In genomic region chr1:191317591-191318196, GRCm38 (mm10) we compare ENCODE assay signal across 8 mouse cellular contexts. TPM values are rescaled to one million over a fixed set of nuclear protein-coding genes. Genes with fewer than 3 reads are reported as not detected.
DNase-seq lines count a peak whose midpoint lies in the region; ATAC-seq and TF ChIP-seq lines count a peak whose summit lies in the region.

Gene Nenf, minus strand, starts transcription at chr1:191318194.

- peak; percentile 92 for ATAC-seq in forebrain, embryonic 11.5 days (replicated peaks; ENCODE audit: low FRiP score)
- peak; percentile 87 for ATAC-seq in heart, embryonic 14.5 days (ENCODE audit: insufficient number of reproducible peaks, insufficient read depth, low FRiP score, low read depth)
- ATAC-seq in liver, embryonic 15.5 days (ENCODE audit: insufficient read depth) = peak; percentile 99
- peak; percentile 89 for ATAC-seq in neural tube, embryonic 12.5 days (ENCODE audit: low FRiP score, low read depth)

- peak within 1 kb of the TSS; percentile 83 for H3K4me3 ChIP-seq in E14TG2a.4 (replicated peaks; ENCODE audit: low read length)
- H3K4me3 ChIP-seq in forebrain, embryonic 11.5 days (ENCODE audit: low read depth, low read length) = peak within 1 kb of the TSS; percentile 62
- H3K4me3 ChIP-seq in heart, embryonic 14.5 days (ENCODE audit: control insufficient read depth in 1 of 2, insufficient read depth in 1 of 2, low read depth in 1 of 2, low read length in 2 of 2) = peak within 1 kb of the TSS; percentile 75 to 78
- H3K4me3 ChIP-seq in liver, embryonic 15.5 days (replicated peaks) = peak within 1 kb of the TSS; percentile 86
- peak within 1 kb of the TSS; percentile 69 for H3K4me3 ChIP-seq in neural tube, embryonic 12.5 days
- H3K4me3 ChIP-seq in testis, adult 2 months (ENCODE audit: control insufficient read depth, low read depth, low read length) = peak within 1 kb of the TSS; percentile 63

- TF ChIP-seq POLR2A in testis, adult 2 months (IDR thresholded peaks at IDR 0.05; ENCODE audit: control insufficient read depth, low read depth, low read length) = 0 out of 2 replicates have a peak, but pooled peaks have one; percentile 21

- no peaks in the 10 kb centered on the region for H3K9me3 ChIP-seq in E14TG2a.4 (ENCODE audit: low read length)
- no peaks in the 10 kb centered on the region for H3K9me3 ChIP-seq in forebrain, embryonic 11.5 days (ENCODE audit: control insufficient read depth, low read length)
- 0 out of 2 replicates have a peak, but pooled peaks cover 3% of the 10 kb centered on the region for H3K9me3 ChIP-seq in heart, embryonic 14.5 days (ENCODE audit: control insufficient read depth, low read length)
- H3K9me3 ChIP-seq in liver, embryonic 15.5 days (replicated peaks) = no peaks in the 10 kb centered on the region
- no peaks in the 10 kb centered on the region for H3K9me3 ChIP-seq in neural tube, embryonic 12.5 days

- H3K4me1 ChIP-seq in E14TG2a.4 (replicated peaks; ENCODE audit: low read depth, low read length) = peaks cover 16% of the 10 kb centered on the region
- peaks cover 2% of the 10 kb centered on the region; the same call in 1 of the 2 replicates for H3K4me1 ChIP-seq in forebrain, embryonic 11.5 days (replicated peaks; ENCODE audit: control insufficient read depth, insufficient read depth, low read length)
- H3K4me1 ChIP-seq in heart, embryonic 14.5 days (ENCODE audit: control insufficient read depth in 2 of 2, insufficient read depth in 2 of 2, low read length in 2 of 2) = peaks cover 11 to 13% of the 10 kb centered on the region in 2 experiments
- H3K4me1 ChIP-seq in liver, embryonic 15.5 days (replicated peaks) = peaks cover 42% of the 10 kb centered on the region
- 0 out of 2 replicates have a peak, but pooled peaks cover 10% of the 10 kb centered on the region for H3K4me1 ChIP-seq in neural tube, embryonic 12.5 days
- H3K4me1 ChIP-seq in testis, adult 2 months (ENCODE audit: control insufficient read depth, insufficient read depth, low read length) = peaks cover 6% of the 10 kb centered on the region; the same call in 1 of the 2 replicates

- peaks cover 25% of the 10 kb centered on the region for H3K27me3 ChIP-seq in E14TG2a.4 (ENCODE audit: insufficient read depth, low read length)
- H3K27me3 ChIP-seq in forebrain, embryonic 11.5 days (ENCODE audit: control insufficient read depth, insufficient read depth, low read length) = no peaks in the 10 kb centered on the region
- no peaks in the 10 kb centered on the region for H3K27me3 ChIP-seq in heart, embryonic 14.5 days (ENCODE audit: control insufficient read depth, insufficient read depth, low read length)
- peaks cover 5% of the 10 kb centered on the region; the same call in 1 of the 2 replicates for H3K27me3 ChIP-seq in liver, embryonic 15.5 days
- H3K27me3 ChIP-seq in neural tube, embryonic 12.5 days (replicated peaks) = no peaks in the 10 kb centered on the region
- H3K27me3 ChIP-seq in testis, adult 2 months (ENCODE audit: control insufficient read depth, insufficient read depth, low read length) = no peaks in the 10 kb centered on the region

- peak within 1 kb of the TSS; percentile 84 for H3K4me2 ChIP-seq in forebrain, embryonic 11.5 days (ENCODE audit: low read depth, low read length, severe bottlenecking)
- peak within 1 kb of the TSS; percentile 72 for H3K4me2 ChIP-seq in heart, embryonic 14.5 days (ENCODE audit: low read length)
- peak within 1 kb of the TSS; percentile 89 for H3K4me2 ChIP-seq in liver, embryonic 15.5 days
- H3K4me2 ChIP-seq in neural tube, embryonic 12.5 days (replicated peaks) = peak within 1 kb of the TSS; percentile 81

- under 1% methylated on average over 50 of the region's 54 CpGs for WGBS in forebrain, embryonic 11.5 days
- under 1% methylated on average over 54 of the region's 54 CpGs for WGBS in heart, embryonic 14.5 days
- 1% methylated on average over 54 of the region's 54 CpGs for WGBS in liver, embryonic 15.5 days (ENCODE audit: insufficient replicate concordance)
- WGBS in neural tube, embryonic 12.5 days = 2% methylated on average over 54 of the region's 54 CpGs

- H3K36me3 ChIP-seq in E14TG2a.4 (ENCODE audit: insufficient read depth, low read length) = no peaks in the 10 kb centered on the region
- H3K36me3 ChIP-seq in forebrain, embryonic 11.5 days (ENCODE audit: control insufficient read depth, insufficient read depth, low read length) = no peaks in the 10 kb centered on the region
- no peaks in the 10 kb centered on the region for H3K36me3 ChIP-seq in heart, embryonic 14.5 days (ENCODE audit: control insufficient read depth, insufficient read depth, low read length)
- no peaks in the 10 kb centered on the region for H3K36me3 ChIP-seq in liver, embryonic 15.5 days (replicated peaks)
- no peaks in the 10 kb centered on the region for H3K36me3 ChIP-seq in neural tube, embryonic 12.5 days
- H3K36me3 ChIP-seq in testis, adult 2 months (ENCODE audit: control insufficient read depth, insufficient read depth, low read length) = no peaks in the 10 kb centered on the region

- DNase-seq in c-Kit-positive CD71-positive TER-119-negative erythroid progenitor cells, embryonic 14.5 days (ENCODE audit: low read depth) = peak; percentile 63
- DNase-seq in forebrain, embryonic 11.5 days (ENCODE audit: low spot score) = peak; percentile 84
- DNase-seq in kidney, postnatal 10 days = peak; percentile 87

- H3K9ac ChIP-seq in forebrain, embryonic 11.5 days (ENCODE audit: low read length) = peak within 1 kb of the TSS; percentile 93
- peak within 1 kb of the TSS; percentile 84 for H3K9ac ChIP-seq in heart, embryonic 14.5 days (ENCODE audit: low read length)
- peak within 1 kb of the TSS; percentile 87 for H3K9ac ChIP-seq in liver, embryonic 15.5 days
- peak within 1 kb of the TSS; percentile 97 for H3K9ac ChIP-seq in neural tube, embryonic 12.5 days

- TF ChIP-seq CTCF in E14TG2a.4 (conservative IDR thresholded peaks at IDR 0.05; ENCODE audit: low read length) = no peak
- TF ChIP-seq CTCF in testis, adult 2 months (IDR thresholded peaks at IDR 0.05; ENCODE audit: control insufficient read depth, insufficient read depth, insufficient replicate concordance, low read depth, low read length) = no peak

- no peak within 1 kb of the TSS for H3K27ac ChIP-seq in forebrain, embryonic 11.5 days (ENCODE audit: low read depth, low read length)
- peak within 1 kb of the TSS; percentile 53 to 78 for H3K27ac ChIP-seq in heart, embryonic 14.5 days (replicated peaks in 1 of 2; ENCODE audit: control insufficient read depth in 1 of 2, insufficient read depth in 1 of 2, low read depth in 2 of 2, low read length in 2 of 2)
- peak within 1 kb of the TSS; percentile 90 for H3K27ac ChIP-seq in liver, embryonic 15.5 days (replicated peaks)
- 0 out of 2 replicates have a peak within 1 kb of the TSS, but pooled peaks have one; percentile 62 for H3K27ac ChIP-seq in neural tube, embryonic 12.5 days
- peak within 1 kb of the TSS; percentile 10; the same call in 1 of the 2 replicates for H3K27ac ChIP-seq in testis, adult 2 months (ENCODE audit: control insufficient read depth, insufficient read depth, low read depth, low read length)

RNA-seq across cellular contexts. Expression of gene Nenf, which starts in this region (rescaled TPM):
- polyA plus RNA-seq in forebrain, embryonic 11.5 days (2014; fragmentation: Nextera tagmentation; extraction: Ambion mirVana) = 57.6 and 57.8 TPM in 2 replicates
- 138 and 157 TPM in 2 replicates for polyA plus RNA-seq in heart, embryonic 14.5 days (2014; fragmentation: Nextera tagmentation; extraction: Ambion mirVana)
- 25.5 and 28.4 TPM in 2 replicates for polyA plus RNA-seq in liver, embryonic 15.5 days (2015; fragmentation: Nextera tagmentation; extraction: Ambion mirVana)
- 81.9 and 85.8 TPM in 2 replicates for polyA plus RNA-seq in neural tube, embryonic 12.5 days (2016; fragmentation: Nextera tagmentation; extraction: Ambion mirVana)
- 32.5 and 38.2 TPM in 2 replicates for polyA plus RNA-seq in testis, adult 2 months (2012; rRNA removed)
